Mouse (Mus musculus) neural tube, embryonic 12.5 days (tissue): Measurements from ENCODE around the gene Phf8. TPM values are rescaled to one million over a fixed set of nuclear protein-coding genes. Genes with fewer than 3 reads are reported as not detected.
"Not testable (repeated sequence)": the region's sequence is repeated elsewhere in the genome, so short reads cannot be mapped to it uniquely, and the experiment has no call there.

Source experiments
- ATAC-seq: fragments of 200-750 bp; cut with Nextera tagmentation; 2 replicates; pipeline ENCODE4 v1.8.0; 2017; ENCODE audit warnings: low read depth, mild to moderate bottlenecking, moderate TSS enrichment, moderate library complexity; ENCODE audit not compliant: low FRiP score
- H3K27ac ChIP-seq: fragments of 300-500 bp; sonication (generic); 2 replicates; pipeline ENCODE4 v1.5.1; 2016
- H3K27me3 ChIP-seq: fragments of 300-500 bp; sonication (generic); replicated peaks from 2 replicates; pipeline ENCODE4 v1.6.1; 2016; ENCODE audit warnings: mild to moderate bottlenecking
- H3K36me3 ChIP-seq: fragments of 300-500 bp; sonication (generic); 2 replicates; pipeline ENCODE4 v1.6.1; 2016; ENCODE audit warnings: mild to moderate bottlenecking
- H3K4me1 ChIP-seq: fragments of 300-500 bp; sonication (generic); 2 replicates; pipeline ENCODE4 v1.6.1; 2016
- H3K4me2 ChIP-seq: fragments of 300-500 bp; sonication (generic); replicated peaks from 2 replicates; pipeline ENCODE4 v1.6.1; 2016; ENCODE audit warnings: mild to moderate bottlenecking
- H3K4me3 ChIP-seq: fragments of 300-500 bp; sonication (generic); 2 replicates; pipeline ENCODE4 v1.5.1; 2016
- H3K9ac ChIP-seq: fragments of 300-500 bp; sonication (generic); 2 replicates; pipeline ENCODE4 v1.6.1; 2016; ENCODE audit warnings: mild to moderate bottlenecking
- H3K9me3 ChIP-seq: fragments of 300-500 bp; sonication (generic); 2 replicates; pipeline ENCODE4 v1.6.1; 2016; ENCODE audit warnings: mild to moderate bottlenecking
- WGBS: fragments of 180-500 bp; shearing (Covaris S2); methylation state at CpG from one replicate; pipeline ENCODE4 v1.1.7; 2016; 5-methylcytosine and 5-hydroxymethylcytosine counted together
- polyA plus RNA-seq: library from polyadenylated mRNA; unstranded; fragments of >200 nt; fragmentation: Nextera tagmentation; extraction: Ambion mirVana; gene quantifications from 2 replicates; pipeline ENCODE4 v1.2.1, GENCODE M21; 2016

Gene Phf8
- 24.2 and 25.1 TPM in 2 replicates for polyA plus RNA-seq

DNA sequence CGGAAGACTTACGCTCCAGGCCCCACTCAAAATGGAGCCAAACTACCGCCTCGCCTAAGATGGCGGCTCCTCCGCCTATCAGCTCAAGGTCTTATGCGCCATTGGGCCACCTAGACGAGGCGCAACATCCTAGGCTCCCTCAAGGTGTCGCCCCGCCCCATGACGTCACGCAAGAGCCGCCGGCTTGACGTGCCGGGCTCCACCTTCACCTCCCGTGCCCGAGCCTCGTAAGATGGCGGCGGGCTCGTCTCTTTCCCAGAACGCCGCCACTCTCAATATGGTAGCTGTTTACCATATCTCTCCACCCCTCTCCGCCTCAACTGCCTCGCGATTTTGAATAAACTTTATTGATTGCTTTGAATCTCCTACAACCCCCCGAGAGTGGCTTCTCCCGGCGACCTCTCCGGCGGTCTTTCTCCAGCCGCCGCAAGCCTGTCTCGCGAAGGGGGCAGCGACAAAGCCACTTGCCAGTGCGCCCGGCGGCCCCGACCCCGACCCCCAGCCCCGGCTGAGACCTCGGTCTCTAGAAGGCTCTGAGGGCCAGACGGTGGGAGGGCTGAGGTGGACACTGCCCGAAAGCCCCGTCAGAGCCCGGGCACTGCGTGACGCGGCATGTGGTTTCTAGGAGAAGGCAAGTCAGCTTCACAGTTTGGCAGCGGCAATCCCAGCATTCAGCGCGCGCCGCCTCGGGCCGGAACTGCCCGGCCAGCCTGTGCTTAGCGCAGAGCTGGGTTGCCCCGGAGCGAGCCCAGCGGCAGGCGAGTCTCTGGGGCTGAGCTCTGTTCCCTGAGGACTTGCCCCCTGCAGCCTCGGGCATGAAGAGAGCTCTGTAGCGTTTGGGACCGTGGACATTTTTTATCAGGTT lies at the start of gene Phf8:
Gene Phf8 (plus strand): TSS at position 215 of the 865 bp plus-strand sequence.
- peak within 1 kb of the TSS; percentile 49 for H3K4me3 ChIP-seq
- peak within 1 kb of the TSS; percentile 92 for H3K27ac ChIP-seq
- H3K9me3 ChIP-seq, result no peaks in the 10 kb centered on the region
- peak; percentile 97 for ATAC-seq
- 23% methylated on average over 66 of the region's 68 CpGs for WGBS
- no peaks in the 10 kb centered on the region for H3K27me3 ChIP-seq
- H3K9ac ChIP-seq, result peak within 1 kb of the TSS; percentile 67
- peak within 1 kb of the TSS; percentile 65 for H3K4me2 ChIP-seq
- no peaks in the 10 kb centered on the region for H3K36me3 ChIP-seq
- no peaks in the 10 kb centered on the region for H3K4me1 ChIP-seq

DNA sequence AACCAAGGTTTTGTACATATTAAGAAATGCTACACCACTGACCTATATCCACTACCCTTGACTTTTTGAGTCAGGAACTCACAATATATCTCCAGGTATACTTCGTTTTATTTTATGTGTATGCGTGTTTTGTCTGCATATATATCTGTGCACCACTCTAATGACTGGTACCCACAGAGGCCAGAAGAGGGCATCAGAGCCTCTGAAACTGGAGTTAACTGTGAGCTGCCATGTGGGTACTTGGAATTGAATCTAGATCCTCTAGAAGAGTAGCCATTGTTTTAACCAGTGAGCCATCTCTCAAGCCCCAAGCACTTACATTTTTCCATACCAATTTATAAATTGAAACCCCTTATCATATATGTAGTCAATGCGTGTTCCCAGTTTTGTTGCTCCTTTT lies 32.3 kb upstream of the Phf8 start:
- Histone ChIP-seq H3K9ac (no peak overlapping the region), H3K27me3 (no peaks in the 10 kb centered on the region), H3K4me1 (no peaks in the 10 kb centered on the region), H3K9me3 (no peaks in the 10 kb centered on the region), H3K27ac (no peak overlapping the region), H3K4me3 (no peak overlapping the region), H3K36me3 (no peaks in the 10 kb centered on the region), H3K4me2 (no peak overlapping the region)
- 81% methylated on average over 3 of the region's 3 CpGs for WGBS
- ATAC-seq, result no peak

DNA sequence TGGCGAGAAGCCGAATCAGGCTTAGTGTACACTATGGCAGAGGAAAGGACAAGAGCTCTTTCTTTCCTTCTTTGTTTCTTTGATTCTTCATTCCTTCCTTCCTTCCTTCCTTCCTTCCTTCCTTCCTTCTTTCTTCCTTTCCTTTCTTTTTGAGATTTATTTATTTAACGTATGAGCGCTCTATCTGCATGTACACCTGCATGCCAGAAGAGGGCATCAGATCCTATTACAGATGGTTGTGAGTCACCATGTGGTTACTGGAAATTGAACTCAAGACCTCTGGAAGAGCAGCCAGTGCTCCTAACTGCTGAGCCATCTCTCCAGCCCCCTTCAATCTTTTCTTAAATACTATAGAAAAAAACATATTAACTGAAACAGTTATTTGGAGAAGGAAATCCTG lies 27.2 kb upstream of the Phf8 start:
- not testable (repeated sequence) for H3K9ac ChIP-seq, H3K9me3 ChIP-seq, H3K27me3 ChIP-seq, H3K36me3 ChIP-seq, H3K4me1 ChIP-seq, ATAC-seq, H3K27ac ChIP-seq, H3K4me2 ChIP-seq, H3K4me3 ChIP-seq
- WGBS, result 96% methylated on average over 4 of the region's 4 CpGs

DNA sequence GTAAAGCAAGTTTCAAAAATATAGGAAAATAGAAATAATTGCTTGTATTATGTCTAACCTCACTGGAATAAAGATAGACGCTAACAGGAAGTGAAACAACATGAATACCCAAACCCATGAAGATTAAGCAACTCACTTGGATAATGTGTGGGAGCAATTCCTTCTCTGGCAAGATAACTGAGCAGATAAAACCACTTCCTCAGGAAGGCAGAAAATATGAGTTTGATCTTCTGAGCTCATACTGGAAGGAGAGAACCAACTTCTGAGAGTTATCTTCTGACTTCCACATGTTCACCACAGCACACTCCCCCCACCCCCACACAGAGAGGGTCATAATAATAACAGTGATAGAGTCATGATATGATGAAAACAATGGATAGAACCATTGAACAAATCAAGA lies 23.9 kb upstream of the Phf8 start:
- Histone ChIP-seq H3K27ac (no peak overlapping the region), H3K4me1 (no peaks in the 10 kb centered on the region), H3K4me2 (no peak overlapping the region), H3K9me3 (0 out of 2 replicates have a peak, but pooled peaks cover 4% of the 10 kb centered on the region), H3K27me3 (no peaks in the 10 kb centered on the region), H3K9ac (no peak overlapping the region), H3K36me3 (no peaks in the 10 kb centered on the region), H3K4me3 (no peak overlapping the region)
- 92% methylated on average over 1 of the region's 1 CpGs for WGBS
- no peak for ATAC-seq

DNA sequence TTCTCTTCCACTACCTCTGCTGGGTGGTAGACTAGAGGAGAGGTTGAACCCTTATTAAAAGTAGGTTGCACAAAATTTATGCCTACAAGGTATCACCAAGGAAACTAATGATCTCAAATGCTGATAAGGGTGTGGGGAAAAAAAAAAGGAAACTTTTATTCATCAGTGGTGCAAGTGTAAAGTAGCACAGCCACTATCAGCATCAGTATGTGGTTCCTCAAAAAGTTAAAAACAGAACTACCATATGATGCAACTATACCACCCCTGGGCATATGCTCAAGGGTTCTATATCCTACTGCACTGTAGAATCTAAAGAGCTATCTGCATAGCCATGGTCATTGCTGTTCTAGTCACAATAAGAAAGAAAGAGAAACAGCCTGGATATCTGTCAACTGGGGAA lies 11.9 kb upstream of the Phf8 start:
- no peak overlapping the region for H3K9ac ChIP-seq
- no peak overlapping the region for H3K4me2 ChIP-seq
- no peaks in the 10 kb centered on the region for H3K36me3 ChIP-seq
- no peaks in the 10 kb centered on the region for H3K27me3 ChIP-seq
- H3K4me3 ChIP-seq, result no peak overlapping the region
- no peak for ATAC-seq
- no peaks in the 10 kb centered on the region for H3K4me1 ChIP-seq
- no peak overlapping the region for H3K27ac ChIP-seq
- H3K9me3 ChIP-seq, result no peaks in the 10 kb centered on the region

DNA sequence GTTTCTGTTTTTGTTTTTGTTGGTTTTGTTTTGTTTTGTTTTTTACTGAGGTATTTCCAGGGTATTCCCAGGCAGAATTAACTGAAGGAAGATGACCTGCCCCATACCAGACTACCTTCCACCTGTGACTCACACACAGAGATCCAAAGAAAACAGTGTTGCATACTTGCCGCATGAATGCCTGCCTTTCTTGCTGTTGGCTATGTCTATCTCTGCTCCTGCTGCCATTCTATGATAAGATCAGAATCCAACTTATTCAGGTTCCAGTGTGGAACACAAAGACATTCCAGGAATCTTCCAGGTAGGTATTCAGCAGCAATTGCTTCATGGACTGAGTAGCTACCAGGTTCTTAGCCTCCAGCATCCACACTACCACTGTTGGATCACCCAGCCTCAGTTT lies 10.6 kb upstream of the Phf8 start:
- Histone ChIP-seq H3K9ac (no peak overlapping the region), H3K9me3 (no peaks in the 10 kb centered on the region), H3K36me3 (no peaks in the 10 kb centered on the region), H3K27ac (no peak overlapping the region), H3K4me3 (no peak overlapping the region), H3K4me1 (no peaks in the 10 kb centered on the region), H3K4me2 (no peak overlapping the region), H3K27me3 (no peaks in the 10 kb centered on the region)
- 96% methylated on average over 1 of the region's 1 CpGs for WGBS
- ATAC-seq, result no peak

DNA sequence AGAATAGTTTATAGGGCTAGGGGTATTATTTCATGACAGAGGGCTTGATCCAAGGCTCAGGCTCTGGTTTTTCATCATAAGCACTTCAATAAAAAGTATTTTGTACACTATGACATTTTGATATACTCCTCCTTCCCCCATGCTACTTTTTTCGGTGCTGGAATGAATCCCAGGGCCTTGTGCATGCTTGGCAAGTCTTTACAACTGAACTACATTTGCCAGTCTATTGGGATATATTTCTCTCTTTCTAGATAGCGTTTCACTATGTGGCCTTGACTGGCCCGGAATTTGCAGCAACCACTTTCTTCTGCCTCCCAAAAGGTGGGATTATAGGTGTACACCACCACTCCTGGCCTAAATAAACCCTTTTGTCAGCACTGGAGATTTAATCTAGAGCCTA lies 7.4 kb upstream of the Phf8 start:
- no peaks in the 10 kb centered on the region for H3K9me3 ChIP-seq
- H3K27ac ChIP-seq, result no peak overlapping the region
- H3K4me2 ChIP-seq, result no peak overlapping the region
- 75% methylated on average over 3 of the region's 3 CpGs for WGBS
- no peak overlapping the region for H3K4me3 ChIP-seq
- H3K4me1 ChIP-seq, result no peaks in the 10 kb centered on the region
- ATAC-seq, result no peak
- no peaks in the 10 kb centered on the region for H3K27me3 ChIP-seq
- H3K9ac ChIP-seq, result no peak overlapping the region
- H3K36me3 ChIP-seq, result no peaks in the 10 kb centered on the region

DNA sequence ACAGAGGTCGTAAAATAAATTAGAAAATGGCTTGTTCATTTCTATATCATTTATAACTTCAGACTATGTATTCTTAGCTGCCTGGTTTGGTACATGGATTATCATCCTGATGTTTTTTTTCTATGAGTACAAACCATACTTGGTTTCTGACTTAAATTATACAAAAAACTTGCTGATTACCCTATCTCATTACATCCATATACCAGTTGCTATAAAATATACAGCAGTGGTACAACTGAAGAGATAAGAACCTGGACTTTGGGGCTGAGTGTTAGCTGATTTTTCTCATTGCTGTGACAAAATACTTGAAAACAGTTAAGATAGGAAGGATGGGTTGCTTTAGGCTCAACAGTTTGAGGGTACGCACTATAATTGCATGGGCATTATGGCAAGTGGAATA lies 6.8 kb upstream of the Phf8 start:
- Histone ChIP-seq H3K4me3 (no peak overlapping the region), H3K4me1 (no peaks in the 10 kb centered on the region), H3K27me3 (no peaks in the 10 kb centered on the region), H3K9me3 (no peaks in the 10 kb centered on the region), H3K4me2 (no peak overlapping the region), H3K36me3 (no peaks in the 10 kb centered on the region), H3K9ac (no peak overlapping the region), H3K27ac (no peak overlapping the region)
- no peak for ATAC-seq
- WGBS, result 95% methylated on average over 2 of the region's 2 CpGs

DNA sequence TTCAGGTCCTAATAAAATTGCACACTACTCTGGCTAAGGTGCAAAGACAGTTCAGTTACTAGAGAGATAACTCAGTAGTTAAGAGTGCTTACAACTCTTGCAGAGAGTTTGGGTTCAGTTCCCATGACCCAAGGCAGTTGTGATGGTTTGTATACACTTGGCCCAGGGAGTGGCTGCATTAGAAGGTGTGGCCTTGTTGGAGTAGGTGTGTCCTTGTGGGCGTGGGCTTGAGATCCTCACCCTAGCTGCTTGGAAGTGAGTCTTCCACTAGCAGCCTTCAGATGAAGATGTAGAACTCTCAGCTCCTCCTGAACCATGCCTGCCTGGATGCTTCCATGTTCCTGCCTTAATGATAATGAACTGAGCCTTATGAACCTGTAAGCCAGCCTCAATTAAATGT lies 2.3 kb upstream of the Phf8 start:
- no peaks in the 10 kb centered on the region for H3K9me3 ChIP-seq
- H3K4me1 ChIP-seq, result no peaks in the 10 kb centered on the region
- H3K27ac ChIP-seq, result no peak overlapping the region
- no peak overlapping the region for H3K4me2 ChIP-seq
- 67% methylated on average over 1 of the region's 1 CpGs for WGBS
- ATAC-seq, result no peak
- no peak overlapping the region for H3K9ac ChIP-seq
- no peak overlapping the region for H3K4me3 ChIP-seq
- H3K27me3 ChIP-seq, result no peaks in the 10 kb centered on the region
- no peaks in the 10 kb centered on the region for H3K36me3 ChIP-seq

DNA sequence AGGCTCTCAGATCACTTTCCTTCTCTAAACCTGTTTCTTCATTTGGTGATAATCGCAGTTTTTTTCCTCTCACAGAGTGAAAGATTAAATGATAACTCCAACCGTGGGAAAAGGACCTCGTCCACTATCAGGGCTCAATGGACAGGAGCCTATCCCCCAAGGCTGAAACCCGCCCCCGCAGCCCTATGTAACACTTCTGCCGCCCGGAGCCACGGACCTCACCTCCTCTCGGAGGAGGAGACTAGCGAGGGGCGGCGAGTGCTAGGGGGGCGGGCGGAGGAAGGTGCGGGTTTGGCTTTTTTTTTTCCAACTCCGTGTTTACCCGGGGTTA lies 380 bp upstream of the Phf8 start:
- Histone ChIP-seq H3K4me3 (peak overlapping the region; percentile 49), H3K9me3 (no peaks in the 10 kb centered on the region), H3K27me3 (no peaks in the 10 kb centered on the region), H3K4me2 (peak overlapping the region; percentile 40), H3K27ac (peak overlapping the region; percentile 67; the same call in 1 of the 2 replicates), H3K4me1 (no peaks in the 10 kb centered on the region), H3K36me3 (no peaks in the 10 kb centered on the region), H3K9ac (peak overlapping the region; percentile 47; the same call in 1 of the 2 replicates)
- whole genome bisulfite sequencing, result 17% methylated on average over 17 of the region's 17 CpGs
- ATAC-seq, result peak; percentile 61

DNA sequence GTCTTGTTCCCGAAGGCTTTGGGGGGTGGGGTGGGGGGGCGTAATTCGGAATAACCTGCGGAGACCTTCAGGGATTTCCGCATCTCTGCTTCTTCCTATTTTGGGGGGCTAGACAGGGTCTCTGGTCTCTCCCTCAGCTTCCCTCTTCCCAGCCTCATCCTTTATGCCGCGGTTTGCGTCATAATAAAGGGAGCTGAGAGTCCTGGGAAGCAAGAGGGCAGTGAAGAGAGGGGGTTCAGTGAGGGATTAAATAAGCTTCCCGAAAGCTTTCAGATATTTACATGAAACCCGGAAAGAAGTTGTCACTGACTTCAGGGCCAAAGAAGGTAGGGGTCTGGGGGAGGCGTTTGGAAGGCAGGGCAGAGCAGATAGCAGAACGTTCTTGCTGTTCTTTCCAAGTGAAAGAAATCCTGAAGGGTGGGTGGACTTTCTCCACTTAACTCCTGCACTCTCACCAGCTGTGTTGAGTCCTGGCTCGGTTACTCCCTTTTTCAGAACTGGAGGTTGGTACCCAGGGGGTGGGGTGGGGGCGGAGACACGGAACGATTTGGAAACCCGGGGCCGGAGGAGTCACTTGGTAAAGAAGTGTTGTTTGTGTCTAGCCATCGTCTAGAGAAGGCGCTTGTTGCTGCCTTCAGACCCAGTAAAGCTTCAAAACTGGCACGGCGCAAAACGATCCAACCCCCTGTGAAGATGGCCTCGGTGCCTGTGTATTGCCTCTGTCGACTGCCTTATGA lies 1.5 kb downstream of the Phf8 start:
- ATAC-seq, result no peak
- peak overlapping the region; percentile 65 for H3K4me2 ChIP-seq
- no peaks in the 10 kb centered on the region for H3K4me1 ChIP-seq
- no peaks in the 10 kb centered on the region for H3K27me3 ChIP-seq
- H3K9me3 ChIP-seq, result no peaks in the 10 kb centered on the region
- peak overlapping the region; percentile 67 for H3K9ac ChIP-seq
- 20% methylated on average over 25 of the region's 25 CpGs for WGBS
- H3K36me3 ChIP-seq, result no peaks in the 10 kb centered on the region
- H3K27ac ChIP-seq, result no peak overlapping the region
- H3K4me3 ChIP-seq, result peak overlapping the region; percentile 49

DNA sequence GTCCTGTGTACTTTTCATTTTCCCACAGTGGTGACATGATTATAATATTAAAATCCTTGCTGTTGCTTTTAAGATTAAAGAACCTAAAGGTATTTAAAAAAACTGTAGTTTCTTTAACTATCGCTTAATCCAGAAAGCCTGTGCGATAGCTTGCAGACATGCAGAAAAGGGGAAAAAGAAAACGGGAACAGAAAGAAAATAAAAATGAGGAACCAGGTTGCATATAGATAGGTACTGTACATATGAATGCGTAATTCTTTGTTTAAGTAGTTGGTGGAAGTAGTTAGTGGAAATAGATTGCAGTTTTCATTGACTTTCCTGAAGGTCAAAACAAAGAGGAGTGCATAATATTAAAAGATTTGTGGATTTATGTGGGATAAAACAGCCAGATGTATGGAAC lies 32.9 kb downstream of the Phf8 start:
- no peak overlapping the region for H3K4me3 ChIP-seq
- 0 out of 2 replicates have a peak, but pooled peaks cover 3% of the 10 kb centered on the region for H3K36me3 ChIP-seq
- H3K9me3 ChIP-seq, result no peaks in the 10 kb centered on the region
- no peak overlapping the region for H3K9ac ChIP-seq
- H3K4me2 ChIP-seq, result no peak overlapping the region
- no peak for ATAC-seq
- WGBS, result 93% methylated on average over 4 of the region's 4 CpGs
- no peak overlapping the region for H3K27ac ChIP-seq
- no peaks in the 10 kb centered on the region for H3K27me3 ChIP-seq
- H3K4me1 ChIP-seq, result no peaks in the 10 kb centered on the region
